Mouse (Mus musculus): ENCODE measurements at regions not wholly inside any gene's neighbourhood (a gene's known extent, or its start where the extent isn't known, plus 50 kb on each side); places are given as distances from the start of the nearest gene placed in this dataset.

DNA sequence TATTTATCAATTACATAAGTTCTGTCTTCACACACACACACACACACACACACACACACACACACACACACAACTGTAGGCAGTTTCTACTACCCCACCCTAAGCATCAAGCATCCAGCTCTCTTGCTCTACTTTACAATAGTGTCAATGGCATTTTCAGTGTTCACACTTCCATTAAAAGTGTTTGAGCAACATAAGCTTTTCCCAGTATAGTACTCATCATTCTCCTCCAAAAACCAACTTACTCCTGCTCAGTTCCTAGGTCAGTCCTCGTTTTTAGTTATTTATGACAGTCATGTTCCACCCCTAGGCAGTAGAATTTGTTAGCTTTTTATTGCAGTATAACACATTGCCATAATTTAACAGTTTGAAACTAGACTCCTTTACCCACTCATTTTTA is 145.4 kb upstream of the Lrrc7 start:
- intact Hi-C loops (cut with DNase I) = no loop called here

DNA sequence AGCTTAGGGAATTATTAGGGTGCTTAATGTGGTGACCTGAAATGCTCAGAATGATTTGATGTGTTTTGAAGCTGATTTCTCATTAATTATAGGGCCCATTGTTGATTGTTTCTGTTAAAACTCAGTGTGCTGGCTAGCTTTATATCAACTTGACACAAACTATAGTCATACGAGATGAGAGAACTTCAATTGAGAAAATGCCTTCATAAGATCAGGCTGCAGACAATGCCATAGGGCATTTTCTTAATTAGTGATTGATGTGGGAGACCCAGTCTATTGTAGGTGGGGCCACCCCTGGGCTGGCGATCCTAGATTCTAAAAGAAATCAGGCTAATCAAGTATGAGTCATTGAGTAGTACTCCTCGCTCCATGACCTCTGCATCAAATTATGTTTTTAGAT is 132.9 kb upstream of the Lrrc7 start:
- intact Hi-C loops (cut with DNase I) = loop anchor here (1.0 kb wide), 1 partner anchor 10 kb away; no protein-coding TSS in a partner anchor

DNA sequence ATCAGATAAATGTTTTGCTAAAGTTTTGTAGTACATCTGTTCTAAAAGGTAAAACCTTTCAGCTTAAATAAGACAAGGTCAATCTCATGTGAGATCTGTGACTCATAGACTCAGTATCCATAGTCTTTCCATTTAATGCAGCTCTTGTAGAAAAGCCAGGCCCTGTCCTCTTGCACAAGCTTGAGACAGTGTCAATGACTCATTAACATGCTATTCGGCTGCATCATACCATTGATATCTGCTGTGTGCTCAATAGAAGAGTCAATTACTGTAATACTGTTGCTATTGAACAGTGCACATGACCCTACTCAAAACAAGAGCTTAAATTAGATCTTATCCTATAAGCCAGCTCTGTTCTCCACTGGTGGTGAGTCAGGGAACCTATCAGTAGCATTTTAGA is 128.7 kb upstream of the Lrrc7 start:
- intact Hi-C loops (cut with DNase I) = no loop called here

DNA sequence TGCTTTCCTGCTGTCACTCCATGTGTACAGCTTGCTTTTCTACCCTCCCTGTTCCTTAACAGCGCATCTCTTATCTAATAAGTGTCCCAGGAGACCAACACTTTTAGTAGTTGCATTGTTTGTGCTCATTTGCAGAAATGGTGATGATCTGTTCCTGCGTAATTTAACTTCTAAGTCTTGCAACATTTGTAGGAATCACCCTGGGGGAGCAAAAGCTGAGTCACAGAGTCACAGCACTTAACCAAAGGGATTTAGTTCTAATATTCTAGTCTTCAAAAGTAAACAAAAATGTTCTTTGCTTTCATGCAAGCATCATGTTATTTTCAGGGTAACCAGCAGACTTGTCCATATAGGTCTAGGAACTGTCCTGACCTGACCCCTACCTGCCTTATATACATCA is 83.7 kb upstream of the Lrrc7 start:
- intact Hi-C loops (cut with DNase I) = no loop called here

Data from adrenal gland (tissue).